Mouse (Mus musculus): ENCODE data around the gene Gstz1. TPM values are rescaled to one million over a fixed set of nuclear protein-coding genes. Genes with fewer than 3 reads are reported as not detected.
"Not testable (repeated sequence)": the region's sequence is repeated elsewhere in the genome, so short reads cannot be mapped to it uniquely, and the experiment has no call there.

Gene Gstz1
- polyA plus RNA-seq, 1 experiment from 2014 or later: 47.7 TPM

DNA sequence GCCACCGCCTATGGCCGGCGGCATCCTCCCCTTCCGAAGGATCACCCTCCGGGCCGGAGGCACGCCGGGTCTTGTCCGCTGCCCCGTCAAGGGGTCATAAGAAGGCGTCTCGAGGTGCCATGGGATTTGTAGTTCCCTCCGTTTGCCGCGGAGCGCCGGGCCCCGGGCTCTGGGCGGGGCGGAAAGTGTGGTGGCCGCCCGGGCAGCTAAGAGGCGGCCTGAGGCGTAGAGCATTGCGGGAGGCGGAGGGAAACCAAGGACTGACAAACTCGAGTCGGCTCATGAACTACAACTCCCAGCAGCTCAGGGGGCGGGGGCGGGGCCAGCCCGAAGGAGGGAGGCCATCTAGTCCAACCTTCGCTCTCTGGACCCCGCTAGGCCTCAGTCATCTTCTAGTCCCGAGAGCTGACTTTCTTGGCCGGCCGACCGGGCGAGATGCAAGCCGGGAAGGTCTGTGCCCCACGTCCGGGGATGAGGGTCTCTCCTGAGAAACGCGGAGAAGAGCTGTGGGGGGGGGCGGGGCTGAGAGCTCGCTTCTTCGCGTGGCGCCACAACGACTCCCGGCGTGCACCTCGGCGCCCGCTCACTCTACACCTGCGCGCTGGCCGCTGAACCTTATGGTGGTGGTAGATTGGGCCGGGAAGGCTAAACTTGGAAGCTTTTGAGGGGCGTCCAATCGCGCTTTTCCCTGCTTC is 577 bp downstream of the Gstz1 start, which contains the start of gene Pomt2:
Pomt2 (minus strand) TSS at position 574 of the 695 bp plus-strand sequence.
- H3K27me3 ChIP-seq (replicated peaks; ENCODE audit: control insufficient read depth, insufficient read depth, low read length): no peaks in the 10 kb centered on the region
- H3K4me1 ChIP-seq (replicated peaks; ENCODE audit: control insufficient read depth, insufficient read depth, low read length): peaks cover 5% of the 10 kb centered on the region; the same call in 1 of the 2 replicates
- peak within 1 kb of the TSS; percentile 69 for H3K4me3 ChIP-seq (ENCODE audit: low read depth, low read length)
- ATAC-seq (replicated peaks; ENCODE audit: low FRiP score, low TSS enrichment, low read depth) (peak; percentile 98), DNase-seq (ENCODE audit: low spot score) (peak; percentile 95)
- H3K36me3 ChIP-seq (ENCODE audit: control insufficient read depth, insufficient read depth, low read length): no peaks in the 10 kb centered on the region
- H3K4me2 ChIP-seq (ENCODE audit: low read length): peak within 1 kb of the TSS; percentile 83
- H3K9me3 ChIP-seq (ENCODE audit: control insufficient read depth, low read length): peaks cover 6% of the 10 kb centered on the region; the same call in 1 of the 2 replicates
- peak within 1 kb of the TSS; percentile 64 for H3K9ac ChIP-seq (ENCODE audit: low read length)
- H3K27ac ChIP-seq (ENCODE audit: low read depth): peak within 1 kb of the TSS; percentile 92
- WGBS: under 1% methylated on average over 61 of the region's 61 CpGs

DNA sequence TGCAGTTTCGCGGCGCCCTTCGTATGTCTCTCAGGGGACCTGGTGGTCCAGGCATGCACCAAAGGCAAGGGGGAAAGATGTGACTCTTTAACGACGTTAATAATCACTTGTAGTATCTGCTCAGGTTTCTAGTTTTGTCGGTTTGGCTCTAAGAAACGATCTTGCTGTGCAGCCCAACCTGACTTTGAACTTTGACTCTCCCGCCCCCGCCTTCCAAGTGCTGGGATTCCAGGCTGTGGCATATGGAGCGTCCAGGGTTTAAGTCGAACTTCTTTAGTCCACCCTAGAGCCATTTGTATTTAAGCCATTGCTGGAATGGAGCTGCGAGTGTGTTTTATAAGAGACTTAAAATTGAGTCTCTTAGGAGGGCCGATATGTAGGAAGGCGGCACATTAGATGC is 1.2 kb downstream of the Gstz1 start:
- peaks cover 6% of the 10 kb centered on the region; the same call in 1 of the 2 replicates for H3K9me3 ChIP-seq (ENCODE audit: control insufficient read depth, low read length)
- H3K4me2 ChIP-seq (ENCODE audit: low read length): peak overlapping the region; percentile 67

DNA sequence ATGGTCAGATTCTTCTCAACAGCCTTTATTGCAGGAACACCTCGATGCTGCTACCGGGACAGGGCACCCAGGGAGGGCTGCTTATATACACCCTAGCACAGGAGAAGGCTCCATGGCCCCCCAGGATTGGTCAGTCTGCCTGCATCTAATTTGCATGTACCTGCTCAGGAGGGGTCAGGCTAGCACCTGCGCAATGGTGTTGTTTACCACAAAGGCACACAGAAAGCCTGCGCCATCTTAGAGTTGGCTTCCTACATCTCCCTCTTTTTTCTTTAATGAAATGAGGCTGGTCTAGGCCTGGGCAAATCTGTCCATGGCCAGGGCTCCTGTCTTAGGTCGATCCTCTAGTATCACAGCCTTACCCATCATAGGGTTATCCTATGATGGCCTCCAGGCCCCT is 2.5 kb downstream of the Gstz1 start:
- Histone ChIP-seq H3K27ac (ENCODE audit: low read depth) (no peak overlapping the region), H3K9ac (ENCODE audit: low read length) (no peak overlapping the region), H3K4me2 (ENCODE audit: low read length) (no peak overlapping the region), H3K4me1 (replicated peaks; ENCODE audit: control insufficient read depth, insufficient read depth, low read length) (peaks cover 5% of the 10 kb centered on the region; the same call in 1 of the 2 replicates), H3K9me3 (ENCODE audit: control insufficient read depth, low read length) (peaks cover 6% of the 10 kb centered on the region; the same call in 1 of the 2 replicates), H3K36me3 (ENCODE audit: control insufficient read depth, insufficient read depth, low read length) (no peaks in the 10 kb centered on the region), H3K27me3 (replicated peaks; ENCODE audit: control insufficient read depth, insufficient read depth, low read length) (no peaks in the 10 kb centered on the region), H3K4me3 (ENCODE audit: low read depth, low read length) (no peak overlapping the region)
- ATAC-seq (replicated peaks; ENCODE audit: low FRiP score, low TSS enrichment, low read depth): no peak
- DNase-seq (ENCODE audit: low spot score): no peak
- WGBS: 98% methylated on average over 5 of the region's 5 CpGs

More for the DNA sequence above, 1.2 kb downstream of the Gstz1 start:
- peak overlapping the region; percentile 64 for H3K9ac ChIP-seq (ENCODE audit: low read length)
- no peaks in the 10 kb centered on the region for H3K27me3 ChIP-seq (replicated peaks; ENCODE audit: control insufficient read depth, insufficient read depth, low read length)
- 26% methylated on average over 15 of the region's 15 CpGs for WGBS
- H3K4me3 ChIP-seq (ENCODE audit: low read depth, low read length): peak overlapping the region; percentile 69
- peaks cover 5% of the 10 kb centered on the region; the same call in 1 of the 2 replicates for H3K4me1 ChIP-seq (replicated peaks; ENCODE audit: control insufficient read depth, insufficient read depth, low read length)
- ATAC-seq (replicated peaks; ENCODE audit: low FRiP score, low TSS enrichment, low read depth): no peak
- H3K27ac ChIP-seq (ENCODE audit: low read depth): peak overlapping the region; percentile 92
- no peak for DNase-seq (ENCODE audit: low spot score)
- H3K36me3 ChIP-seq (ENCODE audit: control insufficient read depth, insufficient read depth, low read length): no peaks in the 10 kb centered on the region

DNA sequence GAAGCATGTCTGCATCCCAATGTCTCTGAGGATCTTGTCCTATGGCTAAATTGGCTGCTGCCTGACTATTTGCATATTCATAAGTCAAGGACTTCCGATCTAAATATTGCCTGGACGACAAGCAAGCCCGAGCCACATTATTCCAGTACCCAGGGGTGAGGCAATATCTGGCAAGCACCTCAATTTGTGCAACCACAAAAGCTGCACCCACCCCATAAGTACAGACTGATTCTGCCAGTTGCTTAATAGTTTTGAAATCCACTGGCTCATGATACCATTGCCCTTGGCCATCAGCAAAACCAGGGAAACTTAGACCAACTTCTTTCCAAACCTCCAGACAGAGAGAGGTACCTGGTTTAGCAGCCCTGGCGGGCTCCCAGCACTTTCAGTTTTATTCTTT is 7.5 kb downstream of the Gstz1 start:
- WGBS: 93% methylated on average over 4 of the region's 4 CpGs

DNA sequence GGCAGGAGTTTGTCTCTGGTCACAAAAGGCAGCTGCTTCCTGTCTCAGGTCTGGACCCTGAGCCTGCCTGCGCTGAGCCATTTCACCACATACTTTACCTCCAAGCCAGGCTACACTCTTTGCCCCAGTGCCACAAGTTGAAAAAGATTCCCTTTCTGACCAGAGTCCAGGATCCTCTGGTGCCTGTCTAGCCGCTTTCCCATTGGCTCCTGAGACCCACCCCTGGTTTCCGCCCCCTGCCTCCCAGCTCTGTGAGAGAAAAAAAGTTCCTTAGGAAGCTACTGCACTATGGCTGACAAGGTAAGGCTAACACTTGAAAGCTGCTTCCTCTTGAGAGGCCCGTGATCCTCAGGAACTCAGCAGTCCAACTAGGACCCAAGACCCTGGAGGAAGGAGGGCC is 10.4 kb downstream of the Gstz1 start:
- no peaks in the 10 kb centered on the region for H3K36me3 ChIP-seq (ENCODE audit: control insufficient read depth, insufficient read depth, low read length)

More for the DNA sequence above, 7.5 kb downstream of the Gstz1 start:
- not testable (repeated sequence) for H3K36me3 ChIP-seq (ENCODE audit: control insufficient read depth, insufficient read depth, low read length); H3K4me3 ChIP-seq (ENCODE audit: low read depth, low read length); DNase-seq (ENCODE audit: low spot score); H3K27me3 ChIP-seq (replicated peaks; ENCODE audit: control insufficient read depth, insufficient read depth, low read length); H3K27ac ChIP-seq (ENCODE audit: low read depth); H3K9ac ChIP-seq (ENCODE audit: low read length); H3K4me1 ChIP-seq (replicated peaks; ENCODE audit: control insufficient read depth, insufficient read depth, low read length); H3K9me3 ChIP-seq (ENCODE audit: control insufficient read depth, low read length); H3K4me2 ChIP-seq (ENCODE audit: low read length); ATAC-seq (replicated peaks; ENCODE audit: low FRiP score, low TSS enrichment, low read depth)

DNA sequence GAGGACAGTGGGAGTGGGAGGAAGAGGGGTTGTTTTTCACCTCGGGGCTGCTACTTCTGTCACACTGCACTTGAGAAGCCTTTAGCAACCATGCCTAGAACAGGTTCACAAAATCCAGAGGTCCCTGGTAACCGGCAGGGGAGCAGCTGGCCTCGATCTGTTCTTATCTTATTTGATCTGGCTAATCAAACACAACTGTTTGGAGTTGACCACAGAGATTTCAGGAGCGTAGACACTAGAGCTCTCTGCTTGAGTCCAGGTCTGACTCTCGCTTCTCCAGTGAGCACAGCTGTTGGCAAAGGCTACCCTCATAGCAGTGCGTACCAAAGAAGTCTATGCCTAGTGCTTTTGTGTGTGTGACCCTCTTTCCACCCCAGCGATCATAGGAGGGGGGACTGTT is 11.1 kb downstream of the Gstz1 start:
- no peak for DNase-seq (ENCODE audit: low spot score)
- H3K4me1 ChIP-seq (replicated peaks; ENCODE audit: control insufficient read depth, insufficient read depth, low read length): peaks cover 9% of the 10 kb centered on the region; the same call in 1 of the 2 replicates
- no peaks in the 10 kb centered on the region for H3K36me3 ChIP-seq (ENCODE audit: control insufficient read depth, insufficient read depth, low read length)
- 57% methylated on average over 7 of the region's 7 CpGs for WGBS
- H3K27me3 ChIP-seq (replicated peaks; ENCODE audit: control insufficient read depth, insufficient read depth, low read length): no peaks in the 10 kb centered on the region
- no peak for ATAC-seq (replicated peaks; ENCODE audit: low FRiP score, low TSS enrichment, low read depth)
- no peak overlapping the region for H3K27ac ChIP-seq (ENCODE audit: low read depth)
- no peak overlapping the region for H3K4me2 ChIP-seq (ENCODE audit: low read length)
- H3K4me3 ChIP-seq (ENCODE audit: low read depth, low read length): no peak overlapping the region
- no peak overlapping the region for H3K9ac ChIP-seq (ENCODE audit: low read length)
- no peaks in the 10 kb centered on the region for H3K9me3 ChIP-seq (ENCODE audit: control insufficient read depth, low read length)

More for the DNA sequence above, 10.4 kb downstream of the Gstz1 start:
- Histone ChIP-seq H3K4me1 (replicated peaks; ENCODE audit: control insufficient read depth, insufficient read depth, low read length) (peaks cover 9% of the 10 kb centered on the region; the same call in 1 of the 2 replicates), H3K27me3 (replicated peaks; ENCODE audit: control insufficient read depth, insufficient read depth, low read length) (no peaks in the 10 kb centered on the region), H3K4me3 (ENCODE audit: low read depth, low read length) (no peak overlapping the region), H3K9ac (ENCODE audit: low read length) (no peak overlapping the region), H3K27ac (ENCODE audit: low read depth) (peak overlapping the region; percentile 16; the same call in 1 of the 2 replicates), H3K4me2 (ENCODE audit: low read length) (0 out of 2 replicates have a peak overlapping the region, but pooled peaks have one; percentile 18), H3K9me3 (ENCODE audit: control insufficient read depth, low read length) (no peaks in the 10 kb centered on the region)
- DNase-seq (ENCODE audit: low spot score) (peak; percentile 63), ATAC-seq (replicated peaks; ENCODE audit: low FRiP score, low TSS enrichment, low read depth) (peak; percentile 79)
- 33% methylated on average over 4 of the region's 4 CpGs for WGBS

DNA sequence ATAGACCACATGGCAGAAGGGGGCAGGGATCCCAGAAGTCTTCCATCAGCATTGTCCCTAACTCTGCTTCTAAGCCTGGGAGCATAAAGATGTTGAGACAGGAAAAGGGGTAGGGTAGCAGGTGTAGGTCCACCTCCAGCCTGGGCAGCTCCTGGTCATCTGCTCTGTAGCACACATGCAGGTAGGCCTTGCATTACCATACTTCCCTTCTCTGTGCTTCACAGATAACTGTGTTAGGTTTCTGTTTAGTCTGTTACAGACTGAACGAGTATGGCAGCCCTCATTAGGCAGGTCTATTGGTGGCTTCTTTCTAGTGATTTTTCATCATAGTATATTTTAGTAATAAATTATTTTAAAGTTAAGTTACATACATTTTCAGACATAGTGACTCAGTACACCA is 13.3 kb downstream of the Gstz1 start:
- Histone ChIP-seq H3K4me3 (ENCODE audit: low read depth, low read length) (no peak overlapping the region), H3K27ac (ENCODE audit: low read depth) (no peak overlapping the region), H3K4me2 (ENCODE audit: low read length) (no peak overlapping the region), H3K27me3 (replicated peaks; ENCODE audit: control insufficient read depth, insufficient read depth, low read length) (no peaks in the 10 kb centered on the region), H3K9me3 (ENCODE audit: control insufficient read depth, low read length) (no peaks in the 10 kb centered on the region), H3K9ac (ENCODE audit: low read length) (no peak overlapping the region), H3K4me1 (replicated peaks; ENCODE audit: control insufficient read depth, insufficient read depth, low read length) (peaks cover 9% of the 10 kb centered on the region; the same call in 1 of the 2 replicates), H3K36me3 (ENCODE audit: control insufficient read depth, insufficient read depth, low read length) (no peaks in the 10 kb centered on the region)
- DNase-seq (ENCODE audit: low spot score): no peak
- ATAC-seq (replicated peaks; ENCODE audit: low FRiP score, low TSS enrichment, low read depth): no peak
- 78% methylated on average over 1 of the region's 1 CpGs for WGBS

DNA sequence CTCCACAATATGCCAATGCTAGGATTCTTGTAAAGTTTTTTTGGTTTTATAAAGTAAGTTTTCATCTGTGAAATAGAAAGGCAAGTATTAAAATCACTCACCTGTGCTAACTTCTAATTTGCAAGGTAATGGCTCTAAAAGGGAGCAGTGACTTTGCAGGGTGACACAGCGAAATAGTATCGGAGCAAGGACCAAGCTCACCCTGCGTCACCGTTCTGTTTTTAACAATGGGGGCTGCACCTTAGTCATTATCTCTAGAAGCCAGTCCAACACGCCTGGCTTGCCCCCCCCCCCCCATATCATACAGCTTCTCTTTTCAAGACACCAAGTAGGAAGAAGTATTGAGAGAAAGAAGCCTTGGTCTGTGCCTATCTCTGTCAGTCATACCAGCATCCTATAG is 13.8 kb downstream of the Gstz1 start:
- 91% methylated on average over 5 of the region's 5 CpGs for WGBS
- no peaks in the 10 kb centered on the region for H3K9me3 ChIP-seq (ENCODE audit: control insufficient read depth, low read length)
- ATAC-seq (replicated peaks; ENCODE audit: low FRiP score, low TSS enrichment, low read depth) (no peak), DNase-seq (ENCODE audit: low spot score) (no peak)
- no peak overlapping the region for H3K4me2 ChIP-seq (ENCODE audit: low read length)
- no peak overlapping the region for H3K9ac ChIP-seq (ENCODE audit: low read length)
- no peaks in the 10 kb centered on the region for H3K36me3 ChIP-seq (ENCODE audit: control insufficient read depth, insufficient read depth, low read length)
- no peaks in the 10 kb centered on the region for H3K27me3 ChIP-seq (replicated peaks; ENCODE audit: control insufficient read depth, insufficient read depth, low read length)
- no peak overlapping the region for H3K27ac ChIP-seq (ENCODE audit: low read depth)
- H3K4me3 ChIP-seq (ENCODE audit: low read depth, low read length): no peak overlapping the region
- peaks cover 9% of the 10 kb centered on the region; the same call in 1 of the 2 replicates for H3K4me1 ChIP-seq (replicated peaks; ENCODE audit: control insufficient read depth, insufficient read depth, low read length)
